Mouse (Mus musculus) MN1 (cell line): ENCODE measurements at regions not wholly inside any gene's neighbourhood (a gene's known extent, or its start where the extent isn't known, plus 50 kb on each side); places are given as distances from the start of the nearest gene placed in this dataset.
"Not testable (repeated sequence)": the region's sequence is repeated elsewhere in the genome, so short reads cannot be mapped to it uniquely, and the experiment has no call there.

Source experiments
- DNase-seq: peaks from one replicate; pipeline ENCODE4 v3.0.0-alpha.2; 2016; ENCODE audit warnings: low spot score

DNA sequence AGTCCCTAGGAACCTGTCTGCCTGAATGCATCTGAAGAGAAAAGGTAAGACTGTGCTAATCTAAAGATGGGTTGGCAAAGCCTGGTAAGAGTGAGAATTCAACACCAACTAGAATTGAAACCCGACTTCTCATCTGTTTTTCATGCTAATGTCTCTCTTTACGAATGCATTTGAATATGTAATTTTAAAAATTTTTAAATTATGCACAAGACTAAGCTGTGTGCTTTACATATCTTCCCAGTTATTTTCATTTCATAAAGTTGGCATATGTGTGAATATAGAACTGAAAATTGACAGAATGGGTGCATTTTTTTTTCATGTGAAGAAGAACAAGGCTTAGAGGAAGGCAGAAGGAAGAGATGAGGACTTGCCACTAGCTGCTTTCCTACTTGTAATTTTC lies 267.2 kb upstream of the Ube2e3 start:
- DNase-seq, result no peak

DNA sequence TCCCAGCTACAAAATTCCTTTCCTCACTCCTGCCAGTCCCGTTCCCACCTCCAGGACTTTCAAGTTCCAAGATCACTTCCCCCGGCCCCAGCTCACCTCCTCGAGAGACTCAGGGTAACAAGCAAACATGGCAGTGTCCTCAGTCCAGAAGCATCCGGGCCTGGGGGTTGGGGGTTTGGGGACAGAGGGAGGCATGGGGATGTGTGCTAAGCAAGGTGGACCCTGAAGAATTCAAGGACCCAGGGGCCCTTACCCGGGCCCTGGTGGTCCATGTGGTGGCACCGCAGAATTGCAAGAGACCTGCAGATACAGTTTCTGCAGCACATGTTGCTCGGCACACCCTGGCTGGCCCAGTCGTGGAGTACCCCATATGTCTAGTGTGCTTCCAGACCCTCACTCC lies 269.9 kb upstream of the Ube2e3 start:
- no peak for DNase-seq

DNA sequence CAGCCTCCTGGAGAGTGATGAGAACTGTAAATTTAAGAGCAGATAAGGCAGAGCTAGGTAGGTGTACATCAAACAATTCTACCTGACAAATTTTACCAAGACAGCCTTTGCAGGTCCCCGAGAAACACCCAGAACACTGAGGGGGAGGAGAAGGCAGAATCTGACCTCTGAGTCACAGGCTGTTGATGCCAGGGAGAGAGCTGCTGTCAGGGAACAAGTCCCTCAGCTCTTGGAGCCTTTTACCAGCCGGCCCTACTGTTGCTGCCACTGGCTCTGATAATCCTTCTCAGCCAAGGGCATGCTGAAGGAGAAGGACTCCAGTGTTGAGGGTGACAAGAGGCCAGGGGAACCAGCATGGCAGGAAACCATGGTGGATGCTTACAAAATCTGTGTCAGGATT lies 271.7 kb upstream of the Ube2e3 start:
- DNase-seq, result no peak

DNA sequence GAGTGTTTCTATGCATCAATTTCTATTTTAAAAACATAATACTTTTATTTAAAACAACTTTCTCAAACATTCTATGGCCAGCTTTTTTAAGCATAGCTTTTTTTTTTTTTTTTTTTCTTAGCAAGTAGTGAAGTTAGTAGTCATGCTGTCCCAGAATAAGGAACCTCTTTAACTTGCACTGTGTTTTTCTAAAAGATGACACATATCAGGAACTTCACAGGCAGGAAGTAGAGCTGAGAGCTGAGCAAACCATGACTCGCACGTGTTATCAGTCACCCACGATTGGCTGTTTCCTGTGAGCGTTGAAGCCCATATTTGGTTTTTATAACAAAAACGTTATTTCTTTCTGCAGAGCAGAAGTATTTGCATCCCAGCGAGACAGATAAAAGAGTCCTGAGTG lies 287.9 kb upstream of the Ube2e3 start:
- DNase-seq, result no peak

DNA sequence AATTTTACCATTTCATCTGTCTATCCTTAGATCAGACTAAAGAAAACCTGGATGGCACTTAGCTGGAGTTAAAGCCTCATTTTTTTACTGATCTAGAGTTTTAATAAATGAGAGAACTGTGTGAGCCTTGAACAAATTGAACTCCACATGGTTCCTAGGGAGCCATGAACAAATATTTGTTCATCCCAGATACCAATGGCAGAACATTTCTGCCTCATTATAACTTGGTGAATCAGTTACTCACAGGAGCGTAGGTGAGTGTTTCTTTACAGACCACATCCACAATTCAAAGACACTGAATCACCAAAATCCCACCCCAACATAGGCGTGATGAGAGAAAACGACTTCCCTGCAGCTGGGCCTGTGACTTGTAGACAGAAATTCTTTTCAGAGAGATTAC lies 295.4 kb upstream of the Ube2e3 start:
- DNase-seq, result no peak

DNA sequence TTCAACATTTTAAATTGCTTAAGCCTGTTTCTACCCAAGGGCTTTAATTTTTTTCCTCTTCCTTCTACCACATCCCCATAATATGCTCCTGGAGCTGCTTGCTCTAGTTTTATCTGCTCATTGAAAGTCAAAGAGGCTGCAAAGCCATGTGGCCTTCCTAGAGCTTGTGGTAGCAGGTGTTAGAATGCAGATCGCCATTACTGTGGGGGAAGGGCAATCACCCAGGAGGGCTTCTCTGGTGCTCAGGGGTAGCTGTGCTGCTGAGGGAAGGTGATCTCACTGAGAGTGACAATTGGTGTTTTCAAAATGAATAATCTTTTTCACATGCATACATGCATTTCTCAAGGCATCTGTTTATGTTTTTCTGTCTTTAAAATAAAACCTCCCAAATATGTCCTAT lies 309.8 kb upstream of the Ube2e3 start:
- DNase-seq, result no peak

DNA sequence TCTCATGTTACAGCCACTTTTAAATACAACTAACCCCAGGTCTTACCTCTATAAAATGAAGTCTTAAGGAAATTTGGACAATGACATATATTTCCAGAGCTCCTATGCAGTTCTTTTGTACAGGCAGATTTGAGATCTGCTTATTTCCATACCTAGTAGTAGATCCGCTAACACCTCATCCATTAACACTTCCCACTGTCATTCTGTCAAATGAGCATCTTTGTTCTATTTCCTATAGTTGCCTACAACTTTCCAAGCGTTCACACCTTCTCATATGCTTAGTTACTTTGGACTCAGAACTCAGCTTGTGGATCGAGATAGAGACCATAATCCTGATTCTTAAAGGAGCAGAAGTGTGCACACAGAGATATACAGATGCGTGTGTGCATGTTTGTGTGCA lies 316.8 kb upstream of the Ube2e3 start:
- no peak for DNase-seq

DNA sequence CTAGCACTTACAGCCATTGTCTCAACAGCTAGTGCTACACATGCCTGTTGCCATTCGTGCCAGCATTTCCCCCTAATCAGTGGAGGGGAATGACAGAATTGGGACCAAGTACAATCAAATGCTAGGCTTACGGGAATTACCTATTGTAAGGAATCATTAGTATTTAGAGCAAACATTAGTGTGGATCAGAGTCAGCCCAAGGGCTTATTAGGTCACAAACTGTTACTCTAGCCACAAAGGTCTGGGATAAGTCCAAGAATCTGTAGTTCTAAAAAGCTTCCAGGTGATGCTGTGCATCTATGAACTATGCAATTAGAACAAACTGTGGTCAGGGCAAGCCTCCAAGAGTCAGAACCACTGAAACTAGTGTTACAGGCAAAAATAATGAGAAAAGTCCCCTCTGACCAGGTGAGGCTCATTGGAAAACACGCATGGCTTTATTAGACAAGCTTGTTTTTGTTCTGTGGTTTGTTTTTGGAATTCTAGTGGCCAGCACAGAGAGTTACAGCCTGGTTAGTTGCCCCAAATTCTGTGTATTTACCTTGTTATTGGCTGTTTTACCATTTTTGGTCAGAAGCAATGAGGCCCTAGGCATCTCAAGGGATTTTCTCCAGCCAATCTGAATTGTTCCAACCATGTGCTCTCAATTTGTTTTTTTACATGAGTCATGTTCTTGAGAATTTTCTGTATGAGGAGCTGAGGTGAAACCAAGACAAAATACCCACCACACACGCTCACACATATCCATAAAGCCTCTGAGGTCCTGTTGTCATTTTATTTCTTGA lies 319.0 kb upstream of the Ube2e3 start:
- DNase-seq, result no peak

DNA sequence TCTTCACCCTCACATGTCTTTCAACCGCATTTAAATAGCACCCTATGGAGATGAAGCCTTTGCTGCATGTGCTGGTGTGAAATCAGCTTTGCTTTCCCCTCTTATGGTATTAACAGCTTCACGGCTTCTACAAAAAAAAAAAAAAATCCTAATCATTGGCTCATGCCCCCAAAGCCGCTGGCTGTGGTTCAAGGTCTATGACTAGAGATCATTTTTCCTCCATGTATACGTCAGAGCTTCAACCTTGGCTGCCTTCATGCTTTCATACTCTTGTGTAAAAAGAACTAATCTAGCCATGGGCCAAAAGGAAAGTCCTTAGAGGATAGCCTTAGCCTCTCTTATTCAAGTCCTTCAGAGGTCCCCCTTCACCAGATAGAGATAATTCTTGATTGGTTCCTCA lies 320.6 kb upstream of the Ube2e3 start:
- DNase-seq, result no peak

DNA sequence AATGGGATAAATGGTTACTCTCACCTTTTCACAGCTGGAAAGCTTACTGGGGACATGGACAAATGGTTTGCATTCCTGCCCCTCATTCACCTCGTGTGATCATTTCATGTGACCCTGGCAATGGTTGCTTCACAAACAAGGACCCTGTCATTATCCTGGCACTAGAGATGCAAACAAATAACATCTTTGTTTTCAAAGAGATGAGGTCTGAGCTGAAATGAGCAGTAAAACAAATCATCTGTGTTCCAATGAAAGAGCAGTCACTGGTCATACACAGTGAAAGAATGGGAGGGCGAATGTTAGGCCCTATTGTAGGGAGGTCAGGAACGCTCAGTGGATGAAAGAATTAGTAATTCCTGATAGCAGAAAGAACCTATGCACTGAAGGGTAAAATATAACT lies 327.5 kb upstream of the Ube2e3 start:
- DNase-seq, result no peak

DNA sequence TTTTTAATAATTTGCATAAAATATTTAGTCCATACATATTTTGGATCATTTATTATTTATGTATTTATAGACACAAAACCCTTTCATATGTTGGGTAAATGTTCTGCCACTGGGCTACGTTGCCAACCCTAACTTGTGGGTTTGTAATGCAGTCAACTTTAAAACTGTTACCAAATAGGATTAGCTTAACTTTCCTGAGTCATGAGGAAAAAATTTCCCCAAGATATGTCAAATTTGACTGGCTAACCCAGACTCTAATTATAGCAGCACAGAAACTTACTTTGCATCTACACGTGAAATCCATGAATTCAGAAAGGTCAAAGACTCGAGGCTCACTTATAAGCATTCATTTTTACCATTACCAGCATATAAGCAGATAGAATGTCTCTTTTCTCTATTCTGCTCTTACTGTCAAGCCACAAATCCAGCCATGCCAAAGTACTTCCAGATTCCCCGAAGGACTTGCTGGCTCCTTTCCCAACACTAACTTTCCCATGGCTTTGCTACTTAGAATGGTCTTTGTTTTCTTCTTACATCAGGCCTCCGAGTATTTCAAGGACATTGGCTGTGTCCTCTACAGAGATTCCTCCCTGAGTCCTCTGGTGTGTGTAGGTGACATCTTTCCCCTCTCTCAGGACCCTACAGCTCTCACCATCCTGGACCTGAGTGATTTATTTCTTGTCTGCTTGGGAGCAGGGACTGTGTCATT lies 328.2 kb upstream of the Ube2e3 start:
- no peak for DNase-seq

DNA sequence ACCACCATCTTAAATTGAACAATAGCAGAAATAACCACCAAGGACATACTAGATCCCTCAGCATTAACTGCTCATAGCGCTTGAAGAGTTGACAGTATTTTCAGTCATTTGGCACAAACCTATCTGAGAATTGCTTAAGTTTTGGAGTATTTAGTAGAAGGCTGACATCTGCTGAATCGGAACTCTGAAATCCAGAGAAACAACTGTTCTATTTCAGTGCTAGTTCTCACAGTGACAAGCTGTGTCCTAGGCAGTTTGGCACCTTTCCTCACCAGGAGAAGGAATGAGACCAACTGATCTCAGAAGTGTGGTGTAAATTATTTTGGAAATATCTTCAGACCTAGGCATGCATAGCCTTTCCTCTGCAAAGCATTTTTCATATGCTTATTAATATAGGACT lies 330.4 kb upstream of the Ube2e3 start:
- DNase-seq, result no peak

DNA sequence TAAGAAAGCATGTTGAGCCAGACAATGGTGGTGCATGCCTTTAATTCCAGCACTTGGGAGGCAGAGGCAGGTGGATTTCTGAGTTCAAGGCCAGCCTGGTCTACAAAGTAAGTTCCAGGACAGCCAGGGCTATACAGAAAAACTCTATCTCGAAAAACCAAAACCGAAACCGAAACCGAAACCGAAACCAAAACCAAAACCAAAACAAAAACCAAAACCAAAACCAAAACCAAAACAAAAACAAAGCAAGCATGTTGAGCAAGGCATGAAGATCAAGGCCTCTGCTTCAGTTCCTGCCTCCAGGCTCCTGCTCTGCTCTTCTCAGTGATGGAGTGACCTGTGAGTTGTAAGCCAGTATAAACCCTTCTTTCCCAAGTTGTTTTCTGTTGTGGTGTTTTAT lies 334.0 kb upstream of the Ube2e3 start:
- not testable (repeated sequence) for DNase-seq

DNA sequence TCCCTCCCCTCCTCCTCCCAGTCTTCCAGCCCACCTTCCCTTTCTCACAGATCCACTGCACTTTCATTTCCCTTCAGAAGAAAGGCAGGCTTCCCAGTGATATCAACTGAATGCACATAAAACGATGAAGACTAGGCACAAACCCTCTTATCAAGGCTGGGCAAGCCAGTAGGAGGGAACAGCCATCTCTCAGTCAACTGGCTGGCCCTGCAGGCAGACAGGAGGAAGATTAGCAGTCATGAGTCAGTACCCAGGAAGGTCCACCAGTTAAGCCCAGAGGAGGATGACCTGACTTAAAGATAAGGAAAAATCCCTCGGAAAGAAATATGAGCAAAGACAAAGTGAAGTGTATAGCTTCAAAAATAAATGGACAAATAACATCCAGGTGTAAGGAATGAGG lies 337.4 kb upstream of the Ube2e3 start:
- DNase-seq, result no peak

DNA sequence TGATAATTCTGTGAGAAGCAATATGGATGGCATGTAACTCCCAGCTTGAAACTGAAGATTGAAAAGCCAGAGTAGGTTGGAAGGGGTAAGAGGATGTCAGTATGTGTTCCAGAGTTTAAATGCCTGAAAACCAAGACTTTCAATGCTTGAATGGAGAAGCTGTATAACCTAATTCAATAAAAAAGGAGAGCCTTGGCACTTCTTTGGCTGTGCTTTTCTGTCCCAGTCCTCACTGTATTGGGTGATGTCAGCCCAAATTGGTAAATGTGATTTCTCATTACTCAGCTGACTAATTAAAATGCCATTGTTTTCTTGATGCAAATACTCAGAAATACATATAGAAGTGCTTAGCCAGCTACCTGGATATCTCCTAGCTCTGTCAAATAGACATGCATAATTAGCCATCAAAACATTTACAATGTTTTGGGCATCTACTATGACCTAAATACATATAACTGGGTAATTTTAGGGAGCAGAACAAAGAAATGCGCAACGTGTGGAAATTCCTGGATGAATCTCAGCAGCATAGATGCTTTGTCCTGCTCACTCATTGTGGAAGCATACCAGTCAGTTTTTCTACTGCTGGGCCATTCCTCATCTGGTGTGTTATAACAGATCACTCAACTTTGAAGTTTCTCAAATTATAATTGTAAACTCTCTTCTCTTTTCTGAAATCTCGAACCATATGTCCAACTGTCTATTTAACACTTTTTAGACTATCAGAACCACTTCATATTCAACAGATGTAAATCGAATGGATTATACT lies 347.5 kb upstream of the Ube2e3 start:
- no peak for DNase-seq

DNA sequence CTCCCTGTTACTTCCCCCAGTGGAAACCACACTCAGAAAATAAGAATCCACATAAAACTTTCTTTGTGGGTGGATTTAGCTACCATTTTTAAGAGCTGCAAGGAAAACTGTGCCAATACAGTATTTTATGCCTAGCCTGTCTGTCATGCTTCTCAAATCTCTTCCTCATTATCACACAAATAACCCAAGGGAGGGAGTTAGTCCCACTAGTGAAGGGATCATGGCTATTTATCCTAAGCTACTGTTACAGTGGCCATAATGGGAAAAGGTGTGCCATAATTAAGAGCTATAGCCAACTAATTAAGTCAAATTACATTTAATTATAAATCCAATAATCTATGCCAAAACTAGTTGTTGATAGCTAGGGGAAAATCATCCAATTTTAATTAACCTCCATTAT lies 374.8 kb upstream of the Ube2e3 start:
- no peak for DNase-seq

DNA sequence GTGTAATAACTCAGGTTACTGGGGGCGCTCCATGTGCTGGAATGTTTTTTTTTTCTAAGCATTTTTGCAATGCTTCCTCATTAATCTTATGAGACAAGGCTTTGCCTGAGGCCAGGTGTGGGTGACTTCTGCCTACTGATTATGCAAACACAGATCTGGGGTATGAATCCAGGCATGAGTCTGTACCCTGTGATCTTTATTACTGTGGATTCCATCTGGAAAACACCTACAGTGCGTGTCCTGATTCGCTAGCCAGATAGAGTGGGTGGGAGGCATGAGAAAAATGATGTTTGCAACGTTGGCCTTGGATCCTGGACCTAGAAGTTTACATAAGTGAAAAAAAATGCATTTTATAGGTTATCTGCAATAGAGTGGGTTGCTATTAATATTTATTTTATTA lies 387.9 kb upstream of the Ube2e3 start:
- no peak for DNase-seq

DNA sequence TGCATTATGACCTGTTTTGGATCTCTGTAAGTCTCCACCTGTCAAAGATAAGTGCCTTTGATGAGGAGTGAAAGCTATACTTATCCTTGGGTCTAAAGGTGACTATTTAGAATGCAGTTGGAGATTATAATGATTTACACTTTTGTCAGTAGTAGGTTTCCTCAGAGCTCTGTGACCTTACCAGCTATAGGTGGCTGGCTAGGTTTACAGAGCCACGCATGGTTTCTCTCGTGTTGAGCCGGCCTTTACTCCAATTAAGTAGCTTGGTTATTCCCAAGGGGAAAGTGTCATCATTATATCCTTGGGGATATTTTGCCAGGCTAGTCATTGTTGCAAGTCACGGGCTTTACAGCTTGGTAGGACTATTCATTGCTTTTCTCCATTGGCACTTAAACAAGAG lies 408.5 kb upstream of the Ube2e3 start:
- no peak for DNase-seq

DNA sequence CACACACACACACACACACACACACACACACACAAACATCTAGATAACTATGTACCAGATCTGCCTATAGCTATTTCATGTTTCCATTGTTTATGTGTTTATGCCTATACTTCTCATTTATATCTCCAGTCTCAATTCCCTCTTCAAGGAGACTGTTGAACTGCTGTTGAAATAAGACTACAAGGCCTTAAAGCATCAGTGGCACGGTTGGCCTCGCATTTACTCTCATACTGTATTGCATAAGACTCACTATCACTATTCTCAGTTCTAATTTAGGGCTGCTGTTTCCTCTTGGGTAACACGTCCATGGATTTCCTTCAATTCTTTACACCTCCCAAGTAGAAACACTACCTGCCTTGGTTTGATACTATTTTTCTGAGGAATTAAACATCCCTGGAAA lies 414.5 kb upstream of the Ube2e3 start:
- DNase-seq, result no peak

DNA sequence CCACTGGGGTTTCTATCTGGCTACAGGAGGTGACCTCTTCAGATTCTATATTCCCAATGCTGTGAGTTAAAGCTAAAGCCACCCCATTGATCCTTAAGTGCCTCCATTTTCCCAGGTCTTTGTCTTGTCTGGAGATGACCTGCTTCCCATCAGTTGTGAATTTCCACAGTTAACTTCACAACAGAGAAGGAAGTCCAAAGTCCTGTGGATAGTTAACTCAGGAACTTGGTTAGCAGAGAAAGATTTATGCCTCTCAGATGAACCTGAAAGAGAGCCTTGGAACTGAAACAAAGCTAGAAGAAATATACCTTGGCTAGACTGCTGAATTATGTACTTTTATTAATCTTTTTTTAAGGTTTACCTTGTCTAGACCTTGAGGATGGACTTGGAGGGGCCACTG lies 431.1 kb upstream of the Ube2e3 start:
- DNase-seq, result no peak

DNA sequence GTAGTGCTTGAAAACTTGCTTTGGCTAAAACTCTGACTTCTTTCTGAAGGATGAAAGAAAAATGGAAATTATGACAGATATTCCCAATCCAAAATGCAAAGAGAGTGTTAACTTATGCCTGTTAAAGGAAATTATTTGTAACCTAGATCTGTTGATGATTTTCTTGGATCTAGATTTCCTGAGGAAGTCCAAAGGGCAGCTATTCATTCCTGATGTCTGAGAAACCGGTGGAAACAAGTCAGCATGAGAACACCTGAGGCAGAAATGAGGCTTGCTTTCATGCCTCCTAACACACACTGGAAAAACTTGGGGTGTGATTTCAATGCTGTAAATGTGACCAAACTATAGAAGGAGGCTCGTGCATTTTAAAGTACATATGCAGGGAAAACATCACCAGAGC lies 432.9 kb upstream of the Ube2e3 start:
- DNase-seq, result no peak

DNA sequence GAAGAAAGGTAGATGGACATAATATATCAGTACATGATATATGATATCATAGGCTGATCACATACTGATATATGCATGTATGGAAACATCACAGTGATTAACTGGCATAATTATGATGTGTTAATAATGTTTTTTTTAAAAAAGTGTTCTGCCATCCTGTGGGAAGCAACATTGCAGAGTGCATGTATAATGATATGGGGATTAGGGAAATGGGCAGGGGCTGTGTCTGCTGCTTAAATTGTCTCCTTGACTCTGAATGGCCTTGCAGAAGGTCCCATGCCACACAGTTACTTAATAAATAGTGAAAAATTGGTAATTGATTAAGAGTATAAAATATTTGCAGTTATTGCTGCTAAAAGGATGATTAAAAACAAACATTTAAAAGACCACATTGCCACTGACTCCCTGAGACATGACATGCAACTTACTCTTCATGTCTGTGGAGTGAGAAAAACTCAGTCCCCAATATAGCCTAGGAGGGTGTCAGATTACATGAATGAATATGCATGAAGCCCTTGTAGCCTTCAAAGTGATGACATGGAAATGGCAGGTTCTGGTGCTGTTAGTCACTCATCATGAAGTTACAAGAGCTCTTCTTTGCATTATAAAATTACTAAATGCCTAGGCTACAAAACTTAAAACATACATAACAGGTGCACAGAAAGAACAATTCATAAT lies 440.1 kb upstream of the Ube2e3 start:
- no peak for DNase-seq
